Mouse (Mus musculus) WW6 (cell line): ENCODE measurements around the gene Wdr63.
A peak's percentile ranks its signal among the peaks of the same experiment; 100 is the strongest.

Source experiments
- DNase-seq: peaks from one replicate; pipeline ENCODE4 v3.0.0-alpha.2; 2013; ENCODE audit warnings: low read depth, low spot score

Gene Wdr63

GRCm38 (mm10) chr3:146107921-146108571 lies at the start of gene Wdr63:
Wdr63 (minus strand) TSS chr3:146108130.
- DNase-seq = peak; percentile 68

DNA sequence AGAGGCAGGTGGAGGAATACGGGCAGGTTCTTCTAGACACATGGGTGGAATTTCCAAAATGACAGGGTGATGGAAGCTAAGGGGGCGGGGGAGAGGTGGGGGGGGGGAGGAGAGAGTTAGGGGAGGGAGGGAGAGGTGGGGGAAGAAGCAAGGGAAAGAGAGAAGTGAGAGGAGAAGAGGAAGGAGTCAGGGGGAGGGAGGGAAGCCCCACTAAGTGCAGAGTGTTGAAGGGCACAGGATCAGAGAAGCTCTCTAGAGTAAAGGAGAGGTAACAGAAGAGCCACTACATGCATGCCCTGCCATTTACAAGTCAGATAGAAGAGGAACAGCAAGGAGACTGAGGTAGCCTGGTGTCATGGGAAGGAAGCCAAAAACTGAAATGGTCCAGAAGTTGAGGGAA lies 48.9 kb upstream of the Wdr63 start:
- DNase-seq = no peak

GRCm38 (mm10) chr3:146155628-146156576 lies 48.0 kb upstream of the Wdr63 start:
- DNase-seq = no peak

DNA sequence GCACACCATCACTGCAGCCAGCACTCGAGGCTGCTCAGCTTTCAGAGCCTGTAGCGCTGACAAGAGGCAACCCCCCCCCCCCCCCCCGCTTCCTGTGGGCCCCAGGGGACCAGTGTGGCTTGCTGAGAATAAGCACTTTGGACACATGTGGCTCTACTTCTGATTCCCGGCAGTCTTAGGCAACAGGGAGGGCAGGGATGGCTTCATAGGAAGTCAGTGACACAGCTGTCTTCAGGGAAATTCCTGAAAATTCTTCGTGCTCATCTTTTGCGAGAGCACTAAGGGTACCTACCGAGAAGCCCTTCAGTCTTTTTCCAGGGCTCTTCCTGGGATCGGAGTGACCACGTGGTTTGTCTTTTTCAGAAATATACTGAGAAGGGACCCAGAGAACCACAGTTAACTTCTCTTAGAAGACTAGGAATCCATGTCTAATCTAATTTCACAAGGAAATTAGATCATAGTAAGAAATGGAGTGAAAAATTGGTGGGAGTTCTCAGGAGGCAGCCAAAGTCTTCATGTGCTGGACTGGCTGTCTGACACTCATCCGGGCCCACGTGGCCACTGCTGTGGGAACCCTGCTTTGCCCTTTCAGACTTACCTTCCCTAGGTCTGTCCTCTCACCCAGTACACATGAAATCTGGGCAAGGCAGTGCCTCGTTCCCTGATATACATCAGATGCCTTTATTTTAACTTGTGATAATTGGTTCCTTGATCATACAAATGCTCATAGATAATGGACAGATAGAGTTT lies 46.1 kb upstream of the Wdr63 start:
- DNase-seq = no peak

DNA sequence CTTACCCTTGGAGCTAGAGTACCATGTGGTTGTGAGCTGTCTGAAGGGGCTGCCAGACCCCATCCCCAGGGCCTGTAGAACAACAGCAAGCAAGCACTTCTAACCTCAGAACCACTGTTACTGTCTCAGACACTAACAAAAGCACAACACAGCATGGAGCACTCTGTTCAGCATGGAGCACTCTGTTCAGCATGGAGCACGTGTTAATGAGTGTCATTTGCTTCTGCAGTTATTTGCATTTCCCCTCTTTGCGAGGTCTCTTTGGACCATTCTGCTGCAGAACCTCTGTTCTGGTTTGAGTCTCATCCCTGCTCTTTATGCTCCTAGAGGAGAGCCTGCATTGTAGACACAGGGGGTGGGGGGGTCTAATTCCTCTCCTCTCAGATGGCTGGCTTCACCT lies 45.0 kb upstream of the Wdr63 start:
- no peak for DNase-seq

DNA sequence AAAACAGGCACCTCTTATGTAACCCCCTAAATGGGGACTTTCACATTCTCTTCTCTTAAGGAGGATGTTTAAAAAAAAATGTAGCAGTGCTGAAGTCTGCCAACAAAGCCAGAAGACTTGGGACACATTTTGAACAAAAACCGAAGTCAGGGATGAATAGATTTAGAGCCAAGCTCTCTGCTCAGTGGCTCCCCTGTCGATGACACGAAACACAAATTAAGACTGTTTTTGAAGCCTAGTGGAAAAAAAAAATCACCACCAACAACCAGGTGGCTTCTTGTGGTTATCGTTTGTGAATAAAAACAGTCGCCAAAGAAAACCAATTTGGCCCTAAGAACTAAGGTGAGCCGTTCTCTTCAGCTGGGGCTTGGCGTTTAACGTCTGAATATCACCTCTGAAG lies 44.4 kb upstream of the Wdr63 start:
- DNase-seq = no peak

DNA sequence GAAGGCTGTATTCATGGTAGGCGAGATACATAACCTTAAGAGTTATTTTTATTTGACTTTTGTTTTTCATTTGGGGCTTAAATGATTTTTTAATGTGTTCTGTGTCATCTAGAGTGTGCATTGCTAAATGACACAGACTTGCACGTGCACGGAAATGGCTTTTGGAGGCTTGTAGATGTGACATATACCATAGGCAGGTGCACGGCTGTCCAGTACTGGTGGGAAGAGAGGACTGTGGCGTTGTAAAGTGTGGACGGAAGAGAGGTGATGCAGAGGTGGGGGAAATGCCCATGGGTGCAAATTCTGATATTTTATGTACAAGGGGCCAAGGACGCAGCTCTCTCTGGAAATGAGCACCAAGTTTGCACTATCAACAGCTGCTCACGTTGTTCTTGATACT lies 43.8 kb upstream of the Wdr63 start:
- no peak for DNase-seq

DNA sequence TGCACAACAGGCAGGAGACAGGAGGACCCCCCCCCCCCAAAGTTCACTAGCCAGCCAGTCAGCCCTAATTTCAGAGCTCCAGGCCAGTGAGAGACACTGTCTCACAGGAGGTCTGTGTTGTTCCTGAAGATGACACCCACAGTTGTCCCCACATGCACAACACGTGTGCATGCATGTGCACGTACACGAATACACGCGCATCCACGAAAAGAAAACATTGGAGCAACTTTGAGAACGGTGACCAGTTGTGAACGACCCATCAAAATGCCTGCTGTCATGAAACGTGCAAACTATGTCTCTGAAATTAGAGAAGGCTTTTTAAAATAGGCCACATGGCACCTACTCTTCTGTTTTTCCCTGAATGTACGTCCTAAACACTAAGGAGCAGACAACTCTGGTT lies 43.4 kb upstream of the Wdr63 start:
- no peak for DNase-seq

DNA sequence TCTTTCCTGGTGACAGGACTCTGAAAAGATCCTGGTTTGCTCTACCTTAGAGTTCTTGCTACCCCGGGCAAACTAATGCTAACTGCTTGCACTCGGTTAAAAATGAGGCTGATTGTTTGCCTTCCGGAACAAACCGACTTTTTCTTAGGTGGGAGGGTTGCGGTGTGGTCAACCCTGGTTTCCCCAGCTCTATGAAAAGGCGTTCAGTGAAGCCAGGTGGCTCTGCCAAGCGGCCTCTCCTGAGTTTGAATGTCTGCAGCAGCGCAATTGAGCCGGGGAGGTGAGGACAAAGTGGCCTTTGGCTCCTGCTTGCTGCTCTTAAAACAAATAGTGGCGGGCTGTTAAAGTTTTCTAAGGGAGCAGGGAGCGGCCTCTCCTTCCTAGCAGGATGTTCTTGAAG lies 42.6 kb upstream of the Wdr63 start:
- DNase-seq = no peak

DNA sequence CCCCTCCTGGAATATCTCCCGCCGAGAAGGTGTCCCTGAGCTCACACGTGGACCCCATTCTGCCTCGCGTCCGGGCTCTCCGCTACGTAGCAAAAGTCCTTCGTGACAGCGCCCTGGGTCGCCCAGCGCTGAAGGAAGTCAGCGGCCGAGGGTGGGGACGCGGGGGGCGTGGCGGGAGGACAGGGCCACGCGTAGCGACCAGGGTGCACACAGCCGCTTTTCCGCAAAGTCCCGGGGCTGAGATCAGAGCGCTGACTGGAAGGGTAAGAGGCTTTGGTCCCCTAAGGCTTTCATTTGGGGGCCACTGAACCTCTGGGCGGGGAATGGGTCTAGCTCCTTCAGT lies 42.1 kb upstream of the Wdr63 start:
- DNase-seq = no peak

DNA sequence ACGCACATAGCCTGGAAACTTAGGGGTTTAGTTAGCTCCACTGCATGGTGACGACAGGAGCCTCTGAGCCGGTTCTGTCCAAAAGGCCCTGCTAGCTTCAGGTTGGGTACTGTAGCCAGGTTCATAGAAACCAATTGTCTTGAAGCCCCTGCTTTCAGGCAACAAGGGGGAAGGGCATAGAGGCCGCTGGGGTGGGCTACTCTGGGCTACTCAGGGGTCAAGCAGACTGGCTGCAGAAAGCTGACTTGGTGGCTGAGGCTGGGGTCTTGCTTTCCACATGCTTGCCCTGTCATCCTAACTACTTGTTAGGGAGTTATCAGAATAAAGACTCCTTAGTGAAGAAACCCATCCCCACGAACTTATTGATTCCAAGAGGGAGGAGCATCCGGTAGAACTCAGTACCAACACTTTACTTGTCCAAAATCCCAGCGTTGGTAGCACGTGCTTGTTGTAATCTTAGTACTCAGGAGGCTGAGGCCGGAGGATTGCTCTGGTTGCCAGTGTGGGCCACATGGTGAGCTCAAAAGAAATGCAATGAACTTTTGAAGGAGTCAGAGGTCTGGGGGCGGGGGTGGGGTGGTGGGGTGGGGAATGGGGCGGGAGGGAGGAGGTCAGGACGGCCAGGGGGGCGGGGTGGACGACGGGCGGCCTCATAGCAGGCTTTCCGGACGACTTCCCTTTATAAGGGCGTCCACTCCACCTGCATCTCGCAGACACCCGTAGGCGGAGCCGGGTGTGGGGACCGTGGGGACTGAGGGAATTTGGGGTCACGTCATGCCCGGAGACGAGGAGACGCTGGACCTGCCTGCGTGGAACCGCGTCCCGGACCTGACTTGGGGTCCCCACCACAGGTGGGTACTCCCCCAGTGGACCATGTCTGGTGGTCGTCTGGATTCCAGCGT lies 41.5 kb upstream of the Wdr63 start, which contains the start of gene Mcoln2:
Gene Mcoln2 (plus strand): TSS at position 678 of the 902 bp plus-strand sequence.
- no peak for DNase-seq

- DNase-seq = no peak
Observed at GRCm38 (mm10) chr3:146146131-146146530, 38.2 kb upstream of the Wdr63 start.

- DNase-seq = no peak
Observed at GRCm38 (mm10) chr3:146145501-146145900, 37.6 kb upstream of the Wdr63 start.

DNA sequence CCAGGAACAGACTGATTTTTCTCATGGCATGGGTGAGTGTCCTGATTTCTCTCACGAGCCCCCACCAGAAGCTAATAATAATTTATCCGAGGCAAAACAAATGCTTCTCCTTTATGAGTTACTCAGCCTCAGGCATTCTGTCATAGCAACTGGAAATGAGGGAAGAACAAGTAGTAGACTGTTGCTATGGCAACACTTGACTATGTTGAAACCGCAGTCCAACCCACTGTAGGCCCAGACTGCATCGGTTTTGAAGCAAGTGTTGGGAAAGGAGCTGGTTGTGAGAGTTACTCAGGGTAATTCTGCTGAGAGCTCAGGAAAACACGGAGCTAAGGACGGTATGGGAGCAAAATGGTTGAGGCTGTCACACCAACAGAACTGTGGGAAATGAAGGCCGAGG lies 34.6 kb upstream of the Wdr63 start:
- DNase-seq = no peak

DNA sequence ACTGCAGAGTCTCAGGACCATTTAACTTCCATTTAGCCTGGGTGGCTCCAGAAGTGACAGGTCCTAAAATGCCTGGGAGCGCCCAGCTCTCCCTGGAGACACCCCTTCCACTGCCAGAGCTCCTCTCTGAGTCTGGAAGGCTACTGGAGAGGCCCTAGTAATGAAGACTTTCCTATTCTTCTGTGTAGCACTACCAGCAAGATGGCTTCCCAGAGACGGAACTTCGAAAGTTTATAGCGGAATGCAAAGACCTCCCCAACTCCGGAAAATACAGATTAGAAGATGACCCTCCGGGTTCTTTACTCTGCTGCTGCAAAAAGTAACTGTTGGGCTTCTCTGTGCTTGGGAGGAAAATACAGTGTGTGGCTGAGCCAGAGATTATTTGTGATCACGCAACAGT lies 32.3 kb upstream of the Wdr63 start:
- no peak for DNase-seq

GRCm38 (mm10) chr3:146136422-146136821 lies 28.5 kb upstream of the Wdr63 start:
- DNase-seq = no peak

DNA sequence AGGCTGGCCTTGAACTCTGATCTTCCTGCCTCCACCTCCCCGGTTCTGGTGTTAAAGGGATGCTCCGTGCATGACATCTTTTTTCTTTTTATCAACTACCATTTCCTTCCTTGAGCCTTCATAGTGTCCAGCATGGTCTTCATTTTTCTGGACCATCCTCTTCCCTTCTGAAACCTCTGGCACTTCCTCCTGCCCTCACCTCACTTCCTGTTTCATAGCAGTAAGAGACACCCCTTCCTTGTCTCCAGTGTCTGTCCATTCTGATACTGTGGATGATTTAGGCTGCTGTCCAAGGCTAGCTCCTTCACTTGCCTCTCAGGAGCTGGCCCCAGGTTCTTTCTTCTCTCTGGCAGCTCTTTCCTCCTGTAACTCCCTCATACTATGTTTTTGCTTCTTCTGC lies 27.5 kb upstream of the Wdr63 start:
- no peak for DNase-seq

DNA sequence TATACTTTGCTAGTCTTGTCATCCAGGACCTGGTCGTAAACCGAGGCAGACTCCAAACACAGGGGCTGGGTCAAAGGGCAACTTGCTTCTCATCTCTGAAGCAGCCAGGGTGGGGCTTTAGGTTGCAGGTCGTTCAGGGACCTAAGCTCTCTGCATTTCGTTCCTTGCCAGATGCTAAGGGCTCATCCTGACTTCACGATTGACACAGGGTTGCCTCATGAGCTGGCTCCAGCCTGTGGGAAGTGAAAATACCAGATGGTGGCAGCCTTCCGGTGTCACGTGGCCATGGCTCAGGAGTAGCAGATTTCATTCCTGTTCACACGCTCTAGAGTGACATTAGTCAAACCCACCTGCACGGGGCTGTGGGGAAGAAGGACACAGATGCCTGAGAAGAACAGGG lies 26.9 kb upstream of the Wdr63 start:
- DNase-seq = no peak

DNA sequence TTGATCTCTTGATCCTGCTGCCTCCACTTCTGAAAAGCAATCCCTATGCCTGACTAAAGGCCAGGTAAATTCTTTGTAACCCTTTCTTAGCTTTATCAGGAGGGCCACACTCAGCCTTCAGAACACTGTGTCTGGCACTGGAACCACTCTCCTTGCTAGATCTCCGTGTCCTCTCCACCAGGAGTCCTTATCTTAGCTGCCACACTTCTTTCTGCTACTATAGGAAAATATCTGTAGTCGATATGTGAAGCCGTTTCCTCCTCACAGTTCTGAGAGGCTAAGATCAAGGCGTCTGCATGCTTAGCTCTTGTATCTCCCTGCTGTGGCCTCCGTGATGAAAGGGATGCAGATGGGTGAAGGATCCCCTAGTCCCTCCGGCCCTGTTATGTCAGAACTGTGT lies 19.3 kb upstream of the Wdr63 start:
- no peak for DNase-seq

DNA sequence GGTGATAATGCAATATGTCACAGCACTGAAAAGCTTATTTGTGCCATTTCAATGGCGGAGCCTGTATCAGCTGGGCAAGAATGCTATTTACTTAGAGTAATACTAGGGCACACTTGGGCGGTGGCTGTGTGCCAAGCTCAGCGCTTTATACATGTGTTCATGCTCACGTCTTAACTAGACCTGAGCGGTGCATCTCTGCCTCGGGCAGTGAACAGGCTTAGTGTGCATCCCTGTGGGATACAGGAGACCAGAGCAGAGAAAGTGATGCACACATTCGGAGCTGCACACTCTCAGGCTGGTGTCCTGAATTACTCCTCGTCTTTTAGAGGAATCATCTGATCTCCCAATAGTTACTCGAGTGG lies 15.5 kb upstream of the Wdr63 start:
- no peak for DNase-seq

DNA sequence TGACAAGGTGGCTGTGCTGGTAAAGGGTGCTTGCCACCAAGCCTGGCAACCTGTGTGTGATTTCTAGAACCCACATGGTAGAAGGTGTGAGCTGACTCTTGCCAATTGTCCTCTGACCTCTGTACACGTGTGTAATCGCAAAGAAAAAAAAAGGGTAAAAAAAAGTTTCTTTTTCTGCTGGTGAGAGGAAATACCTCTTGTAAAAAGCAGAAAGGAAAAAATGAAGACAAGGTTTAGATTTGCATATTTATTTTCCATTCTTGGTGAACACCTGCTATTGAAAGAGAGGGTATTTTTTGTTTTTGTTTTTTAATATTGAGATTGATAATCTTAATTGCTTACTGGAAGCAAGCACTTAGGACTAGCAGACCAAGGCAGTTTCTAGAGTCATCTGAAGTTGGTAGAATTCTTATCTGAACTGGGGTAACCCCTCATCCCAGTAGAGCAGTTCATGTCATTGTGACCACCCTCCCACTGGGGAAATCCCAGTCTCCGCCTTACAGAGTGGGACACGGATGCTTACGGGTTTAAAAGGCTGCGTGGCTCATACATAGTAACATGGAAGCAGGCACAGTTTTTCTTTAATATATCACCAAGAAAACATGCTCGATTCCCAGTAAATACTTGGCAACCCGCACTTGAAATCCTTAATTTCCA lies 15.0 kb upstream of the Wdr63 start:
- no peak for DNase-seq
